Mouse (Mus musculus): ENCODE measurements around the gene Bloc1s4. TPM values are rescaled to one million over a fixed set of nuclear protein-coding genes. Genes with fewer than 3 reads are reported as not detected.
A peak's percentile ranks its signal among the peaks of the same experiment; 100 is the strongest.

Bloc1s4 gene
- 10 to 100 TPM in 1 of 2 experiments, 1 to 10 TPM in 1; 9.8 to 11.0 TPM for total RNA-seq (2021)
- long read RNA-seq, experiment 1, transcript Bloc1s4-201 (1 exons, 1,273 nt): major isoform, 14 of 14 reads
- long read RNA-seq, experiment 1, partial matches to known transcripts: 0 of 14 reads
- long read RNA-seq, experiment 1, other reads (novel, unspliced or antisense): 0 of 14 reads
- long read RNA-seq, experiment 2, transcript Bloc1s4-201 (1 exons, 1,273 nt): major isoform, 8 of 8 reads
- long read RNA-seq, experiment 2, partial matches to known transcripts: 0 of 8 reads
- long read RNA-seq, experiment 2, other reads (novel, unspliced or antisense): 0 of 8 reads

GRCm38 (mm10) chr5:36748536-36749061, at the start of gene Bloc1s4:
Gene Bloc1s4, minus strand, starts transcription at chr5:36748650.
- peak; percentile 90 for DNase-seq

GRCm38 (mm10) chr5:36797291-36797690, 48.8 kb upstream of the Bloc1s4 start:
- no peak for DNase-seq

- DNase-seq: peak; percentile 94
Measured at GRCm38 (mm10) chr5:36796296-36797014, 48.0 kb upstream of the Bloc1s4 start, which contains the start of gene Mrfap1. Gene Mrfap1, minus strand, starts transcription at chr5:36796772.

- DNase-seq: peak; percentile 71
Measured at GRCm38 (mm10) chr5:36795647-36796295, 47.3 kb upstream of the Bloc1s4 start.

GRCm38 (mm10) chr5:36791861-36792260, 43.4 kb upstream of the Bloc1s4 start:
- DNase-seq: no peak

GRCm38 (mm10) chr5:36786052-36786451, 37.6 kb upstream of the Bloc1s4 start:
- no peak for DNase-seq

- no peak for DNase-seq
Measured at GRCm38 (mm10) chr5:36779512-36779911, 31.1 kb upstream of the Bloc1s4 start.

GRCm38 (mm10) chr5:36778901-36779300, 30.5 kb upstream of the Bloc1s4 start:
- no peak for DNase-seq

- DNase-seq: no peak
Measured at GRCm38 (mm10) chr5:36777186-36777585, 28.7 kb upstream of the Bloc1s4 start.

GRCm38 (mm10) chr5:36776021-36776575, 27.6 kb upstream of the Bloc1s4 start:
- DNase-seq: no peak

GRCm38 (mm10) chr5:36775317-36775716, 26.9 kb upstream of the Bloc1s4 start:
- DNase-seq: no peak

GRCm38 (mm10) chr5:36772586-36772985, 24.1 kb upstream of the Bloc1s4 start:
- DNase-seq: no peak

- DNase-seq: no peak
Measured at GRCm38 (mm10) chr5:36769603-36770002, 21.2 kb upstream of the Bloc1s4 start.

GRCm38 (mm10) chr5:36766958-36767703, 18.7 kb upstream of the Bloc1s4 start:
- DNase-seq: no peak

GRCm38 (mm10) chr5:36759848-36760247, 11.4 kb upstream of the Bloc1s4 start:
- DNase-seq: no peak

GRCm38 (mm10) chr5:36757033-36757432, 8.6 kb upstream of the Bloc1s4 start:
- no peak for DNase-seq

GRCm38 (mm10) chr5:36750119-36751078, 1.9 kb upstream of the Bloc1s4 start:
- no peak for DNase-seq

GRCm38 (mm10) chr5:36747794-36748535, 485 bp downstream of the Bloc1s4 start:
- no peak for DNase-seq

GRCm38 (mm10) chr5:36747071-36747470, 1.4 kb downstream of the Bloc1s4 start:
- no peak for DNase-seq
